Mouse (Mus musculus) G1E (cell line): ENCODE results near the gene Xdh.

Source experiments
- CTCF ChIP-seq: IDR thresholded peaks from 2 replicates; pipeline ENCODE4 v1.5.1; 2012; ENCODE audit warnings: low read depth, low read length, inconsistent platforms, mixed read lengths
- GATA2 ChIP-seq: IDR thresholded peaks from 2 replicates; pipeline ENCODE4 v1.6.1; 2012; ENCODE audit warnings: low read depth, low read length, inconsistent platforms, borderline replicate concordance
- TAL1 ChIP-seq: conservative IDR thresholded peaks from 2 replicates; pipeline ENCODE4 v1.6.1; 2012; ENCODE audit warnings: low read depth, low read length, inconsistent platforms, mixed read lengths

DNA sequence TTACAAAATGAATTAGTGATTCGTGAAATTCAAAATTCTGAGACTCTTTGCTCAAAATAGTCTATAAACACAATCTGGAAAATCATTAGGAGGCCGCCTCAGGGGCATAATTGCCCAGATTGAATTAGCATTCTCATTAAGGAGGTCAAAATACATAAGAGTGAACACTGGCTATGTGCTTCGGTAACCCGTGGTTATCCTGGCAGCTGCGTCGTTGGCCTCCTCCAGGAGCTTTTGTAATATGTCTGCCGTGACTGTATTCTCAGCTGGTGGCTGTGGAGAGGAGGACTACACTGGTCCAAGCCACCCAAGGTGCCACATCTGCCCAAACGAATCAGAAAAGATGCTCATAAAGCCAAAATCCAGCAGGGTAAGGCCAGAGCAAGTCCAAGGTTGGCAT, 30.5 kb downstream of the Xdh start:
- TF ChIP-seq CTCF (no peak), TAL1 (no peak), GATA2 (no peak)
